Mouse (Mus musculus) heart, embryonic 11.5 days (tissue): ENCODE data around the gene Nlrx1. TPM values are rescaled to one million over a fixed set of nuclear protein-coding genes. Genes with fewer than 3 reads are reported as not detected.

Source experiments
- ATAC-seq: fragments of 200-750 bp; cut with Nextera tagmentation; replicated peaks from 2 replicates; pipeline ENCODE4 v1.8.0; 2017; ENCODE audit warnings: moderate library complexity; ENCODE audit not compliant: insufficient number of reproducible peaks, low FRiP score, low TSS enrichment
- H3K27ac ChIP-seq: fragments of 300-500 bp; sonication (generic); 2 replicates; pipeline ENCODE4 v1.5.1; 2014; ENCODE audit warnings: mild to moderate bottlenecking, low read depth, low read length
- H3K27me3 ChIP-seq: fragments of 300-500 bp; sonication (generic); 2 replicates; pipeline ENCODE4 v1.6.1; 2014; ENCODE audit warnings: mild to moderate bottlenecking, low read length, mixed read lengths; ENCODE audit not compliant: control insufficient read depth, insufficient read depth
- H3K36me3 ChIP-seq: fragments of 300-500 bp; sonication (generic); 2 replicates; pipeline ENCODE4 v1.6.1; 2014; ENCODE audit warnings: mild to moderate bottlenecking, low read length, moderate library complexity, mixed read lengths; ENCODE audit not compliant: control insufficient read depth, insufficient read depth
- H3K4me1 ChIP-seq: fragments of 300-500 bp; sonication (generic); 2 replicates; pipeline ENCODE4 v1.6.1; 2014; ENCODE audit warnings: low read length; ENCODE audit not compliant: control insufficient read depth, insufficient read depth
- H3K4me2 ChIP-seq: fragments of 300-500 bp; sonication (generic); 2 replicates; pipeline ENCODE4 v1.6.1; 2014; ENCODE audit warnings: mild to moderate bottlenecking, moderate library complexity
- H3K4me3 ChIP-seq: fragments of 300-500 bp; sonication (generic); 2 replicates; pipeline ENCODE4 v1.5.1; 2014; ENCODE audit warnings: low read depth, low read length
- H3K9ac ChIP-seq: fragments of 300-500 bp; sonication (generic); 2 replicates; pipeline ENCODE4 v1.6.1; 2014; ENCODE audit warnings: mild to moderate bottlenecking, low read depth, low read length, moderate library complexity
- H3K9me3 ChIP-seq: fragments of 300-500 bp; sonication (generic); replicated peaks from 2 replicates; pipeline ENCODE4 v1.6.1; 2016; ENCODE audit warnings: low read length; ENCODE audit not compliant: control insufficient read depth
- WGBS: fragments of 180-500 bp; shearing (Covaris S2); extraction: QIAGEN DNeasy Blood & Tissue Kit; methylation state at CpG from one replicate; pipeline ENCODE4 v1.1.7; 2014; ENCODE audit not compliant: insufficient replicate concordance; 5-methylcytosine and 5-hydroxymethylcytosine counted together
- polyA plus RNA-seq: library from polyadenylated mRNA; unstranded; fragments of >200 nt; fragmentation: Nextera tagmentation; extraction: Ambion mirVana; gene quantifications from 2 replicates; pipeline ENCODE4 v1.2.1, GENCODE M21; 2014

Gene Nlrx1
- polyA plus RNA-seq, 1 experiment from 2014 or later: 3.6 TPM

DNA sequence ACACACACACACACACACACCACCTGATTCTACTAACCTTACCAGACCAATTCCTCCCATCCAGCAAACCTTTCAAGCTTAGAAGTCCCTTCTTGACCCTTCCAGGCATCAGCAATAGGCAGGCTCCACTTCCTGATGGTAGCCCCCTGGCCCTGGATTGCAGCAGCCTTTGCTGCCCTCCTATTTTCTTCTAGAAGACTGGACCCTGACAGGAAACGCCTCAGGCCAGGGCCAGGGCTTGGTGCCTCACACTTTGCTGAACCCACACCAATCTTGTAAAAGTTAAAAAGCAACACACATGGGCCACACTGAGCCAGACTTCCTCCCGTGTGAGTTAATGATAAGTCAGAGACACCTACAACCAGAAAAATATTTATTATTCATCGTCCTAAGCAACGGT is 31.3 kb downstream of the Nlrx1 start:
- 60% methylated on average over 4 of the region's 4 CpGs for whole genome bisulfite sequencing
- H3K4me3 ChIP-seq: no peak overlapping the region
- H3K4me1 ChIP-seq: peaks cover 6% of the 10 kb centered on the region
- no peak overlapping the region for H3K4me2 ChIP-seq
- no peaks in the 10 kb centered on the region for H3K36me3 ChIP-seq
- H3K27ac ChIP-seq: no peak overlapping the region
- H3K9me3 ChIP-seq: no peaks in the 10 kb centered on the region
- no peaks in the 10 kb centered on the region for H3K27me3 ChIP-seq
- no peak for ATAC-seq
- no peak overlapping the region for H3K9ac ChIP-seq

GRCm38 (mm10) chr9:44236601-44237000 is 31.8 kb downstream of the Nlrx1 start:
- H3K36me3 ChIP-seq: no peaks in the 10 kb centered on the region
- H3K27me3 ChIP-seq: no peaks in the 10 kb centered on the region
- 58% methylated on average over 4 of the region's 4 CpGs for WGBS
- H3K27ac ChIP-seq: no peak overlapping the region
- no peak for ATAC-seq
- H3K9me3 ChIP-seq: no peaks in the 10 kb centered on the region
- no peak overlapping the region for H3K9ac ChIP-seq
- peaks cover 12% of the 10 kb centered on the region for H3K4me1 ChIP-seq
- H3K4me2 ChIP-seq: no peak overlapping the region
- H3K4me3 ChIP-seq: no peak overlapping the region

DNA sequence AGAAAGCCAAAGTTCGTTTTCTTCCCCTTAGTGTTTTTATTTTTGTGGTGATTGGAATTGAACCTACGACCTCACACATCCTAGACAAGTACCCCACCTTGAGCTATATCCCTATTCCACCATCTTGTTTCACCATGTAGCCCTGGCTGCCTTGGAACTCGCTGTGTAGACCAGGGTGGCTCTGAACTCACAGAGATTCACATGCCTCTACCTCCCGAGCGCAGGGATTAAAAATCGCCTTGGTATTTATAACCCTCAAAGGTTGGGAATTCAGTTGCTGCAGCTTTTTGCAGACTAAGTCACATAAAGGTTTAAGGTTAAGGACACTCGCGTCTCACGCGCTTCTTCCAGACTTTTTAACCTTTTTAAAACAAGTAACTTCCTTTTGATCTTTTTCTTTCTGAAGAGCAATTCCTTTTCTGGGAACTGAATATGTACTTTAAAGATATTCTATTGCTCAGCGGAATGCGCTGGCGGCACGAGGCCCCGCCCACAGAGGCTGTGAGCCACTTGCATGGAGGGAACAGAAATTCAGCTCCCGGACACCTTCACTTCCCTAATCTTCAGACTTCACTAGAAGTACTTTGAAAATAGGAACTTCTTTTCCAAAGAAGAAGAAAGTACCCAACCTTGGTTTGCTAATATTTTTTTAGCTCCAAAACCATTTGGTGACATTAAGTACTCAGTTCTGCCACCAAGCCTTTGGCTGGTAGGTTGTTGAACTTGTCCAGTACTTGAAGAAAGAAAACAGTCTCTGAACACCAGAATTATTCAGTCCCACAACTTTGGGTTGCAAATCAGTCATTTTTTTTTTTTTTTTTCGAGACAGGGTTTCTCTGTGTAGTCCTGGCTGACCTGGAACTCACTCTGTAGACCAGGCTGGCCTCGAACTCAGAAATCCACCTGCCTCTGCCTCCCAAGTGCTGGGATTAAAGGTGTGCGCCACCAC is 33.6 kb downstream of the Nlrx1 start:
- ATAC-seq: no peak
- H3K9me3 ChIP-seq: no peaks in the 10 kb centered on the region
- H3K36me3 ChIP-seq: no peaks in the 10 kb centered on the region
- H3K4me2 ChIP-seq: peak overlapping the region; percentile 82
- WGBS: 20% methylated on average over 19 of the region's 19 CpGs
- peaks cover 17% of the 10 kb centered on the region for H3K4me1 ChIP-seq
- peak overlapping the region; percentile 29 for H3K9ac ChIP-seq
- no peaks in the 10 kb centered on the region for H3K27me3 ChIP-seq
- H3K4me3 ChIP-seq: peak overlapping the region; percentile 95
- H3K27ac ChIP-seq: peak overlapping the region; percentile 95; the same call in 1 of the 2 replicates

DNA sequence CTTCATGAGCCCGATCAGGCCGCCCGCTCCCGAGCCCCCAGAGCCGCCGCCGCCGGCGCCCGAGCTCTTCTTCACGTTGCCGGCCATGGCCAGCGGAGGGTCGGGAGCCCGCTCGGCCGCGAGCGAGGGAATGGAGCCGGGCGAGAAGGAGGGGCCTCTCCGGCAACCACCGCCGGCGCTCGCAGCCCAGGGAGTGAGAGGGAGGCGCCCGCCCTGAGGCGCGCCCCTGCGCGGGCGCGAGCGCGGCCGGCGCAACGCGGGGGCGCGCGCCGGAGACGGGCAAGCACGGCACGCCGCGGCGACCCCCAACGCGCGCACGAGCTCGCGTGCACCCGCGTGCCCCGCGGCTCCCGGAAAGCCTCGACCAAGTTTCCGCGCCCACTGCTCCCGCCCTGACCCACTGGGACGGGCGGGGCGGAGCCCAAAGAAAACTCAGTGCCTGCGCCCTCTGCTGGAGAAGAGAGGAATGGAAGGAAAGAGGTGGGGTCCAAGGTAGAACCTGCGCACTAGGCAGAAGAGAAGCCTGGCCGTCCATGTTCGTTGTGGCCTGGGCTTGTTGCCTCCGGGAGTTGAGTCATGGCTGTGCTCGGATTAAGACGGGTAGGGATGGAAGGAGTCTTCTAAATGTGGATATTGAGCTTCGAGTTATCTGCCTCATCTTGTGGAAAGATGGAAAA is 34.5 kb downstream of the Nlrx1 start, which contains the start of gene Cbl:
Cbl (minus strand) TSS at position 248 of the 677 bp plus-strand sequence.
- Histone ChIP-seq H3K9ac (peak within 1 kb of the TSS; percentile 91), H3K4me1 (peaks cover 20% of the 10 kb centered on the region), H3K9me3 (no peaks in the 10 kb centered on the region), H3K36me3 (no peaks in the 10 kb centered on the region), H3K27ac (peak within 1 kb of the TSS; percentile 95), H3K4me2 (peak within 1 kb of the TSS; percentile 82), H3K27me3 (no peaks in the 10 kb centered on the region), H3K4me3 (peak within 1 kb of the TSS; percentile 95)
- peak; percentile 90 for ATAC-seq
- WGBS: 0% methylated on average over 70 of the region's 76 CpGs

DNA sequence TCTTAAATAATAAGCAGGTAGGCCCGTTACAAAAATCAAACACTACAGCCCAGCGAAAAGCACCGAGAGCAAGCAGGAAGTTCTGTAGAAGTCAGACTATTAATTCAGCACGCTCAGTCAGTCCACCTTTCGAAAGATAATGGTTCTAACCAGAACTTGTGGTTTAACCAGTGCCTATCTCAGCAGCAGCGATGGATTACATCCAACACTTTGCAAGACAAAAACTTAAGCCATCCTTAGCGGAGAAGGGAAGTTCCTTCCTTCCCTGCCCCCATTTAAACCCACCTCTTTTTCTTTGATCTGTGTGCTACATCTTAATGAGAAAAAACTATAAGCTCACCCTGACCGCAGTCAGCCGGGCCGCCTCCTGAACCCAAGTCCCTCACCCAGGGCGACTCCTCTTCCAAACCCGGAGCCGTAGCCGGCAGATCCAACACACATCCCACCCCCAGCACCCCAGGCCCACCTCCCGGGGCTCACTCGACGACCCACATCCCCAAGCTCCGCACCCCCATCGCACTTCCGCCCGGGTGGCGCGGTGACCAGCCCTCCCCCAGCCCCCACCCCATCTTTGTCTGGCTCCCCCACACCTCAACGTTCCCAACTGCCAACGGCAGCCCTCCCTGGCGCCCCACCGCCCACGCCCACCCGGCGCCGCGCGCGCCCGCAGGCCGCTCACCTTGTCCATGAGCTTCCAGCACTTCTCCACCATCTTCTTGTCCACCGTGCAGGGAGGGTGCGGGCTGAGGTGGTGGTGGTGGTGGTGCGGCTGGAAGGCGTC is 35.2 kb downstream of the Nlrx1 start:
- peaks cover 20% of the 10 kb centered on the region for H3K4me1 ChIP-seq
- peak overlapping the region; percentile 95 for H3K27ac ChIP-seq
- H3K9me3 ChIP-seq: no peaks in the 10 kb centered on the region
- ATAC-seq: peak; percentile 62
- no peaks in the 10 kb centered on the region for H3K27me3 ChIP-seq
- peak overlapping the region; percentile 95 for H3K4me3 ChIP-seq
- H3K36me3 ChIP-seq: no peaks in the 10 kb centered on the region
- peak overlapping the region; percentile 82 for H3K4me2 ChIP-seq
- peak overlapping the region; percentile 91 for H3K9ac ChIP-seq
- WGBS: 1% methylated on average over 40 of the region's 40 CpGs

GRCm38 (mm10) chr9:44231609-44232008 is 36.8 kb downstream of the Nlrx1 start:
- no peak for ATAC-seq
- Histone ChIP-seq H3K9ac (no peak overlapping the region), H3K36me3 (no peaks in the 10 kb centered on the region), H3K27ac (no peak overlapping the region), H3K4me1 (peaks cover 19% of the 10 kb centered on the region), H3K9me3 (no peaks in the 10 kb centered on the region), H3K4me3 (no peak overlapping the region), H3K27me3 (no peaks in the 10 kb centered on the region), H3K4me2 (peak overlapping the region; percentile 82; the same call in 1 of the 2 replicates)

DNA sequence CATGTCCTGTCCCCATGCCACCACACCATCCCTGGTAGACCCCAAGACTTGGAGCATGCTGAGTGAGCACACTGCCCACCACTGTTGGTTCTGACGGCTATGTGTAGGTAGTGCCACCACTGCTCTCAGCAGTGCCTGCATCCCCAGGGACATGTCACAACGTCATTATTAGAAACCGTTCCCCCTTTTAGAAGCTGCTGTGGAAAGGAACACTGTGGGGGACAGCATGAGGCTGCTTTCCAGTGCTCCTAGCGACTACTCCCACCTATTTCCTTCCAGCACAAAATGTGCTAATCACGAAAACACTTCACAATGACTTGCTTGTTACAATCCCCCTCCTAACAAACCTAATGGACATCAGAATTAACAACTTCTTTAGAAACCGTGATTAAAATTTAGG is 42.4 kb downstream of the Nlrx1 start:
- Histone ChIP-seq H3K27ac (no peak overlapping the region), H3K4me1 (peaks cover 7% of the 10 kb centered on the region), H3K9ac (no peak overlapping the region), H3K36me3 (no peaks in the 10 kb centered on the region), H3K4me2 (no peak overlapping the region), H3K4me3 (no peak overlapping the region), H3K9me3 (no peaks in the 10 kb centered on the region), H3K27me3 (no peaks in the 10 kb centered on the region)
- no peak for ATAC-seq
- 56% methylated on average over 6 of the region's 6 CpGs for WGBS

DNA sequence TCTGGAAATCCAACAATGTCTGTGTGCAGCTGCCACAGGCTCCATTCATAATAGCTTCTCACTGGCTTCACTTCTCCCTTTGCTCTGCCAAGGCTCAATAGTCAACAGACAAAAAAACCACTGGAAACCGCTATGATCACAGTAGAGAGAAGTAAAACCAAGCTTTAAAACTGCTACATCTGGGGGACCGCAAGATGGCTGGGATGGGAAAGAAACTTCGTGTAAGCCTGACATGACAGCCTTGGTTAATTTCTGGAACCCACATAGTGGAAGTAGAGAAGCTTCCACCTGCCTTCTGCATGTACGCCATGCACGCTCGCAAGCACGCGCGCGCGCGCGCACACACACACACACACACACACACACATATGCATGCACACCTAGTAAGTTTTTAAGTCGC is 54.9 kb downstream of the Nlrx1 start:
- H3K4me3 ChIP-seq: no peak overlapping the region
- H3K9ac ChIP-seq: no peak overlapping the region
- no peaks in the 10 kb centered on the region for H3K9me3 ChIP-seq
- no peak for ATAC-seq
- H3K27ac ChIP-seq: no peak overlapping the region
- 93% methylated on average over 14 of the region's 14 CpGs for WGBS
- H3K4me2 ChIP-seq: no peak overlapping the region
- peaks cover 5% of the 10 kb centered on the region; the same call in 1 of the 2 replicates for H3K36me3 ChIP-seq
- H3K27me3 ChIP-seq: no peaks in the 10 kb centered on the region
- H3K4me1 ChIP-seq: no peaks in the 10 kb centered on the region
